Mouse (Mus musculus) macrophage (primary cell): ENCODE measurements at regions not wholly inside any gene's neighbourhood (a gene's known extent, or its start where the extent isn't known, plus 50 kb on each side); places are given as distances from the start of the nearest gene placed in this dataset.
"Not testable (repeated sequence)": the region's sequence is repeated elsewhere in the genome, so short reads cannot be mapped to it uniquely, and the experiment has no call there.

Experiments
- H3K27ac ChIP-seq: fragments of 350-480 bp; formaldehyde crosslinking; 2 replicates; pipeline ENCODE4 v1.9.0; 2021
- H3K36me3 ChIP-seq: fragments of 350-480 bp; formaldehyde crosslinking; 2 replicates; pipeline ENCODE4 v1.9.0; 2021; ENCODE audit errors: inconsistent target
- H3K4me3 ChIP-seq: fragments of 350-480 bp; formaldehyde crosslinking; 2 replicates; pipeline ENCODE4 v1.9.0; 2021; ENCODE audit errors: inconsistent target
- H3K79me2 ChIP-seq: fragments of 350-480 bp; formaldehyde crosslinking; 2 replicates; pipeline ENCODE4 v1.9.0; 2021; ENCODE audit errors: inconsistent target
- WGBS: methylation state at CpG from one replicate; pipeline ENCODE4 v1.1.7; 2026; ENCODE audit warnings: inconsistent platforms; ENCODE audit not compliant: missing documents; 5-methylcytosine and 5-hydroxymethylcytosine counted together

GRCm38 (mm10) chr3:130827021-130827420 lies 96.8 kb upstream of the Rpl34 start:
- 84% methylated on average over 6 of the region's 6 CpGs for WGBS
- Histone ChIP-seq H3K4me3 (no peak overlapping the region), H3K36me3 (no peaks in the 10 kb centered on the region), H3K79me2 (no peaks in the 10 kb centered on the region), H3K27ac (no peak overlapping the region)

- no peaks in the 10 kb centered on the region for H3K79me2 ChIP-seq
- H3K36me3 ChIP-seq = no peaks in the 10 kb centered on the region
- no peak overlapping the region for H3K27ac ChIP-seq
- no peak overlapping the region for H3K4me3 ChIP-seq
- 97% methylated on average over 9 of the region's 9 CpGs for WGBS
Observed at GRCm38 (mm10) chr3:130819837-130820098, 89.6 kb upstream of the Rpl34 start.

GRCm38 (mm10) chr3:130819031-130819836 lies 89.0 kb upstream of the Rpl34 start:
- Histone ChIP-seq H3K79me2 (no peaks in the 10 kb centered on the region), H3K27ac (no peak overlapping the region), H3K36me3 (no peaks in the 10 kb centered on the region), H3K4me3 (no peak overlapping the region)
- WGBS = 58% methylated on average over 17 of the region's 17 CpGs

GRCm38 (mm10) chr3:130818467-130819030 lies 88.4 kb upstream of the Rpl34 start:
- H3K4me3 ChIP-seq = no peak overlapping the region
- 8% methylated on average over 18 of the region's 18 CpGs for WGBS
- no peaks in the 10 kb centered on the region for H3K79me2 ChIP-seq
- no peak overlapping the region for H3K27ac ChIP-seq
- H3K36me3 ChIP-seq = no peaks in the 10 kb centered on the region

- Histone ChIP-seq H3K36me3 (no peaks in the 10 kb centered on the region), H3K4me3 (no peak overlapping the region), H3K79me2 (no peaks in the 10 kb centered on the region), H3K27ac (no peak overlapping the region)
- WGBS = 22% methylated on average over 19 of the region's 19 CpGs
Observed at GRCm38 (mm10) chr3:130809696-130810665, 79.8 kb upstream of the Rpl34 start.

GRCm38 (mm10) chr3:130805345-130805744 lies 75.1 kb upstream of the Rpl34 start:
- H3K4me3 ChIP-seq = no peak overlapping the region
- no peaks in the 10 kb centered on the region for H3K79me2 ChIP-seq
- H3K36me3 ChIP-seq = no peaks in the 10 kb centered on the region
- 88% methylated on average over 3 of the region's 3 CpGs for WGBS
- H3K27ac ChIP-seq = no peak overlapping the region

- H3K79me2 ChIP-seq = no peaks in the 10 kb centered on the region
- H3K36me3 ChIP-seq = no peaks in the 10 kb centered on the region
- 8% methylated on average over 6 of the region's 6 CpGs for WGBS
- H3K4me3 ChIP-seq = no peak overlapping the region
- H3K27ac ChIP-seq = no peak overlapping the region
Observed at GRCm38 (mm10) chr3:130804327-130804662, 74.1 kb upstream of the Rpl34 start.

GRCm38 (mm10) chr3:130803591-130804326 lies 73.6 kb upstream of the Rpl34 start:
- 23% methylated on average over 12 of the region's 12 CpGs for WGBS
- Histone ChIP-seq H3K4me3 (no peak overlapping the region), H3K79me2 (no peaks in the 10 kb centered on the region), H3K27ac (no peak overlapping the region), H3K36me3 (no peaks in the 10 kb centered on the region)

GRCm38 (mm10) chr3:130800016-130800415 lies 69.8 kb upstream of the Rpl34 start:
- Histone ChIP-seq H3K79me2 (no peaks in the 10 kb centered on the region), H3K4me3 (no peak overlapping the region), H3K27ac (no peak overlapping the region), H3K36me3 (no peaks in the 10 kb centered on the region)
- WGBS = 45% methylated on average over 2 of the region's 2 CpGs

GRCm38 (mm10) chr3:130797956-130798355 lies 67.8 kb upstream of the Rpl34 start:
- not testable (repeated sequence) for H3K27ac ChIP-seq, H3K36me3 ChIP-seq, H3K79me2 ChIP-seq, H3K4me3 ChIP-seq
- WGBS = 100% methylated on average over 1 of the region's 1 CpGs

GRCm38 (mm10) chr3:130796531-130796930 lies 66.3 kb upstream of the Rpl34 start:
- H3K27ac ChIP-seq = no peak overlapping the region
- H3K4me3 ChIP-seq = no peak overlapping the region
- no peaks in the 10 kb centered on the region for H3K36me3 ChIP-seq
- 23% methylated on average over 8 of the region's 8 CpGs for WGBS
- H3K79me2 ChIP-seq = no peaks in the 10 kb centered on the region

- Histone ChIP-seq H3K36me3 (no peaks in the 10 kb centered on the region), H3K4me3 (no peak overlapping the region), H3K79me2 (no peaks in the 10 kb centered on the region), H3K27ac (no peak overlapping the region)
- WGBS = 96% methylated on average over 4 of the region's 4 CpGs
Observed at GRCm38 (mm10) chr3:130795396-130795795, 65.2 kb upstream of the Rpl34 start.

- H3K4me3 ChIP-seq = no peak overlapping the region
- no peak overlapping the region for H3K27ac ChIP-seq
- H3K36me3 ChIP-seq = no peaks in the 10 kb centered on the region
- whole genome bisulfite sequencing = 81% methylated on average over 8 of the region's 13 CpGs
- no peaks in the 10 kb centered on the region for H3K79me2 ChIP-seq
Observed at GRCm38 (mm10) chr3:130794142-130794925, 64.1 kb upstream of the Rpl34 start.

- no peaks in the 10 kb centered on the region for H3K36me3 ChIP-seq
- WGBS = 70% methylated on average over 10 of the region's 11 CpGs
- H3K27ac ChIP-seq = no peak overlapping the region
- H3K4me3 ChIP-seq = no peak overlapping the region
- no peaks in the 10 kb centered on the region for H3K79me2 ChIP-seq
Observed at GRCm38 (mm10) chr3:130780706-130781240, 50.6 kb upstream of the Rpl34 start.
